Mouse (Mus musculus) A20 (cell line): Measurements from ENCODE around the gene Olfr543.

Experiments
- DNase-seq: peaks from one replicate; pipeline ENCODE4 v3.0.0-alpha.2; 2011; ENCODE audit warnings: low read depth, low spot score

The Olfr543 gene

GRCm38 (mm10) chr7:102476601-102477000, 4.9 kb downstream of the Olfr543 start:
- DNase-seq: no peak

- DNase-seq: no peak
Observed at GRCm38 (mm10) chr7:102472675-102473074, 8.8 kb downstream of the Olfr543 start.

GRCm38 (mm10) chr7:102467566-102467965, 13.9 kb downstream of the Olfr543 start:
- no peak for DNase-seq

- DNase-seq: peak; percentile 89
Observed at GRCm38 (mm10) chr7:102458618-102459380, 22.7 kb downstream of the Olfr543 start.

- DNase-seq: no peak
Observed at GRCm38 (mm10) chr7:102446438-102446837, 35.0 kb downstream of the Olfr543 start.

- DNase-seq: no peak
Observed at GRCm38 (mm10) chr7:102444301-102444700, 37.2 kb downstream of the Olfr543 start.

- no peak for DNase-seq
Observed at GRCm38 (mm10) chr7:102442432-102442831, 39.0 kb downstream of the Olfr543 start.

GRCm38 (mm10) chr7:102441657-102442391, 39.7 kb downstream of the Olfr543 start, which contains the start of gene Rrm1:
Gene Rrm1, plus strand, starts transcription at chr7:102441695.
- peak; percentile 97 for DNase-seq

GRCm38 (mm10) chr7:102440822-102441656, 40.4 kb downstream of the Olfr543 start:
- DNase-seq: no peak

- DNase-seq: no peak
Observed at GRCm38 (mm10) chr7:102434344-102434743, 47.1 kb downstream of the Olfr543 start.
